Mouse (Mus musculus) spleen, adult 2 months (tissue): Measurements from ENCODE around the gene Thap2. TPM values are rescaled to one million over a fixed set of nuclear protein-coding genes. Genes with fewer than 3 reads are reported as not detected.
A peak's percentile ranks its signal among the peaks of the same experiment; 100 is the strongest.

Source experiments
- DNase-seq, 2 experiments: peaks; one replicate each; pipeline versions ENCODE4 v3.0.0 to v3.0.0-alpha.2; 2012 to 2021; ENCODE audit warnings: low spot score in 2 of 2, low read depth in 1 of 2
- H3K27ac ChIP-seq: fragments of 200-500 bp; 2 replicates; pipeline ENCODE4 v1.5.1; 2012; ENCODE audit warnings: low read length, inconsistent platforms; ENCODE audit not compliant: insufficient read depth
- H3K27me3 ChIP-seq: fragments of 200-500 bp; 2 replicates; pipeline ENCODE4 v1.6.1; 2012; ENCODE audit warnings: mild to moderate bottlenecking, moderate library complexity, low read length, inconsistent platforms; ENCODE audit not compliant: control insufficient read depth, insufficient read depth
- H3K36me3 ChIP-seq: fragments of 200-500 bp; 2 replicates; pipeline ENCODE4 v1.6.1; 2012; ENCODE audit warnings: mild to moderate bottlenecking, low read length, inconsistent platforms; ENCODE audit not compliant: control insufficient read depth, insufficient read depth
- H3K4me1 ChIP-seq: fragments of 200-500 bp; 2 replicates; pipeline ENCODE4 v1.6.1; 2011; ENCODE audit warnings: inconsistent platforms; ENCODE audit not compliant: control insufficient read depth, insufficient read depth, insufficient read length
- H3K4me3 ChIP-seq: fragments of 200-500 bp; 2 replicates; pipeline ENCODE4 v1.5.1; 2011; ENCODE audit warnings: mild to moderate bottlenecking, inconsistent platforms; ENCODE audit not compliant: insufficient read depth, insufficient read length; ENCODE audit errors: extremely low read depth
- CTCF ChIP-seq: fragments of 200-500 bp; IDR thresholded peaks from 2 replicates; pipeline ENCODE4 v1.5.1; 2011; ENCODE audit warnings: mild to moderate bottlenecking, inconsistent platforms; ENCODE audit not compliant: insufficient read depth, insufficient read length, insufficient replicate concordance; ENCODE audit errors: extremely low read depth
- POLR2A ChIP-seq: fragments of 200-500 bp; IDR thresholded peaks from 2 replicates; pipeline ENCODE4 v1.6.1; 2011; ENCODE audit warnings: low read depth, low read length, inconsistent platforms
- WGBS: fragments of 180-500 bp; shearing (Covaris S2); methylation state at CpG from one replicate; pipeline ENCODE4 v1.1.7; 2018; 5-methylcytosine and 5-hydroxymethylcytosine counted together
- polyA plus RNA-seq: library from polyadenylated mRNA; depleted of rRNA; stranded (reverse); fragments of >200 nt; gene quantifications from 2 replicates; pipeline ENCODE4 v1.2.3, GENCODE M21; 2012

Gene Thap2
- polyA plus RNA-seq, 1 experiment = 3.6 TPM

DNA sequence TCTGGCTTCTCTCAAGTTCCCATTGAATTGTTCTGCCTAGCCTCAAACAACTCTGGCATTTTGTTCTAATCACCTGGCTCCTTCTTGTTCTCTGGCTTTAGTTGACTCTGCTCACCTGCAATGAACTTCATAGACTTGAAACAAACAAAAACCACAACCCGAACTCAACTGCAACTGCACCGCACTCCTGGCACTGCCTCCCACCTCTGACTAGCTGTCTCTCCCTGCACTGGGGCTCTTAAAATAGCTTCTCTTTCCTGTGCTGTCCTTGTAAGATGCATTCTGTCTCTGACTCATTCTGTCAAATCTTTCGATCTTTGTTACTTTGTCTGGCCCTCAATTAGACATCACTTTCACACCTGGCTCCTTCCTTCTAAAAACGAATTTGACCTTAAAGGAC lies 21.1 kb downstream of the Thap2 start:
- WGBS = 56% methylated on average over 4 of the region's 4 CpGs
- Histone ChIP-seq H3K4me3 (no peak overlapping the region), H3K36me3 (no peaks in the 10 kb centered on the region; the same call in 1 of the 2 replicates), H3K27ac (peak overlapping the region; percentile 98), H3K4me1 (peaks cover 6% of the 10 kb centered on the region; the same call in 1 of the 2 replicates), H3K27me3 (no peaks in the 10 kb centered on the region)
- no peak for TF ChIP-seq CTCF
- TF ChIP-seq POLR2A = no peak
- no peak for DNase-seq

DNA sequence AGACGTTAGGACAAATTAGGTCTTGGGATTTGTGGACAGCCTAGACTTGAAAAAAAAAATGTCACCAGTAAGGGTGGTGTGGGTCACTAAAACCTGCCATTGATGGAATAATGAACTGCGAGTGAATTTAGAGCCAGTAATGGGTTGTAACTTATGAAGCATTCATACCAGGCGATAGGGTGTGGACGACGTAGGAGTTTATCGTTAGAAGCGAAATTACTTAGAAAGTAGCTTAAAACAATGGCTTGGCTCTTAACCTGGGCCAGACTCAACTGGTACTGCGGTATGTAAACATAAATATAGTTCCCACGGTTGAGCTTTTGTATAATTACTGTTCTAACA lies 21.6 kb downstream of the Thap2 start:
- Histone ChIP-seq H3K4me3 (peak overlapping the region; percentile 87), H3K27ac (peak overlapping the region; percentile 98), H3K27me3 (no peaks in the 10 kb centered on the region), H3K36me3 (peaks cover 1% of the 10 kb centered on the region; the same call in 1 of the 2 replicates), H3K4me1 (peaks cover 6% of the 10 kb centered on the region; the same call in 1 of the 2 replicates)
- 3% methylated on average over 9 of the region's 9 CpGs for WGBS
- no peak for DNase-seq
- TF ChIP-seq POLR2A = no peak
- no peak for TF ChIP-seq CTCF

DNA sequence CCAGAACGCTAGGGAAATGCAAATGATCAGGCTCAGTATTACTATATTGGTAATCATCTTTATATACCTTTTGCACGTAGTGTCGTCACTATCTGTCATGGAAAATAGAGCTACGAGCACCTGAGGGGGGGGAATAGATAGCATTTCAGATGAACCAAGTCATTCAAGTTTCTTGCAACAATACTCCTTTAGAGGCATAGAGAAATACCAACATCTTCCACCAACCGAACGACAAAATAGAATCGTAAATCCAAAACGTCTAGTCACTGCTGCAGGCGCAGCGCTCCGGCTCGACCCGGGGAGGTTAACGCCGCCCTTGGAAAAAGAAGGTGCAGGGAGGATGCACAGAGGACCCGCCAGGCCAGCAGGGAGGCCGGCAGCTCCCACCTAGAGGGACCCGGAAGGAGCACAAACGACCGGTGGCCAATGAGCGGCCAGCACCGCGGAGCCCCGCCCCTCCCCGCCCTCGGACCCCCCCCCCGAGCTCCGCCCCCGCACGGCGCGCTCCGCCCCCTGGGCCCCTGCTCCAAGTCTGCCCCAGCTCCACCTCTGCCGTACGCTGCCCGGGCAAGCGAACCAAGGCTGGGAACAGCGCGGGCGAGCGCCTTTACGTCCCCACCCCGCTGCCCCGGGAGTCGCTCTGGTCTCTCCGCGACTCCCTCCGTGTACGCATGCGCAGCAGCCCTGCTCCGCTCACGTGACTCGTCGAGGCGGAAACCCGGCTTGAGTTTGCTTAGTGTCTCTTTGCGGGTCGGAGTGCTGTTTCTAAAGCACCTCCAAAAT lies 22.2 kb downstream of the Thap2 start, which contains the start of gene Tmem19:
TSS of gene Tmem19 (minus strand) at position 662 of the 783 bp plus-strand sequence.
- H3K27ac ChIP-seq = peak within 1 kb of the TSS; percentile 98
- WGBS = under 1% methylated on average over 51 of the region's 58 CpGs
- H3K4me1 ChIP-seq = peaks cover 6% of the 10 kb centered on the region; the same call in 1 of the 2 replicates
- H3K4me3 ChIP-seq = peak within 1 kb of the TSS; percentile 87
- no peaks in the 10 kb centered on the region for H3K27me3 ChIP-seq
- peaks cover 3% of the 10 kb centered on the region for H3K36me3 ChIP-seq
- peak; percentile 91 for TF ChIP-seq POLR2A
- TF ChIP-seq CTCF = no peak
- DNase-seq = peak; percentile 91 to 92

DNA sequence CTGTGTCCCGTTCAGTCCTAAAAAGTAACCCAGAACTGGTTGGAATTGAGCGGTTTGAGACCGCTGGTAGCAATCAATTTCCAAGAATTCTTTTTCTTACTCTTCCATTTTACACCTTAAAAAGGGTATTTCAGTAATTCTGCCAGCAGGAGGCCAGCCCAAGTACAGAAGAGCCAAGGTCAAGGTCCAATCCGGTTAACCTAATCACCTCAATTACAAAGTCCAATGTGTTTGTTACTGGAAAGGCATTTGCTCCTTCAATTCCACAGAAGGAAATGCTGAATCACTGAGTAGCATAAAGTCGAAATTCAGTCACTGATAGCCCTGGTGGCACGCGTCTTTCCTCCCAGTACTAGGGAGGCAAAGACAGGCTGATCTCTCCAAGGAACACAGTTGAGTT lies 25.2 kb downstream of the Thap2 start:
- no peaks in the 10 kb centered on the region; the same call in 1 of the 2 replicates for H3K27me3 ChIP-seq
- H3K4me1 ChIP-seq = peaks cover 6% of the 10 kb centered on the region; the same call in 1 of the 2 replicates
- DNase-seq = no peak
- H3K4me3 ChIP-seq = no peak overlapping the region
- WGBS = 92% methylated on average over 7 of the region's 7 CpGs
- TF ChIP-seq CTCF (no peak), POLR2A (no peak)
- peaks cover 10% of the 10 kb centered on the region for H3K36me3 ChIP-seq
- H3K27ac ChIP-seq = no peak overlapping the region

DNA sequence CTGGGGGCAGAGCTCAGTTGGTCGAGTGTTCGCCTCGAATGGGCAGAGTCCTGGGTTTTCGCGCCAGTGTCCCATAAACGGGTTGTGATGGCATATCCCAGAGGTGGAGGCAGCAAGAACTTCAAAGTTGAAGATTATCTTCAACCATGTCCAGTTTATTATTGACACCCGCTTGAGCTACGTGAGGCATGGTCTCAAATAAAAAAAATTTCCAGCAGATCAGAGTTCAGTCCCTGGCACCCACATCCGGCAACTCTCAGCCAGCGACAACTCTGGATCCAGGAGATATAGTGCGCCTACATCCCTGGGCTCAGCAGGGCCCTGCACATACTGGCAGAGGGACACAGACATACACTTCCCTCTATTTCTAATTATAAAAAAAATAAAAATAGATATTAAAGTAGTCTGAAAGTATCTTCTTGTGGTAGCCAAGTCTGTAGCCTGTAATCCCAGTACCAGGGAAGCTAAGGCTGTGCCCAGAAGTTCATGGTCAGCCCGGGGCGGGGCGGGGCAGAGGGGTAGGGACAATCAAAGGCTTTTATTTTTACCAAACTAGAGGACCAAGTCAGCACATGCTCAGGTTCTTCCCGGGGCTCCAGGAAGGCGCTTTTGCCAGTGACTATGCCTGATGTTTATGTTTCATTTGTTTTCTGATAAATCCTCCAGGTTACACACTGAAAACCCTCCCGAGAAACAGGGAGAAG lies 25.9 kb downstream of the Thap2 start:
- Histone ChIP-seq H3K36me3 (peaks cover 10% of the 10 kb centered on the region), H3K27me3 (no peaks in the 10 kb centered on the region; the same call in 1 of the 2 replicates), H3K27ac (no peak overlapping the region), H3K4me3 (no peak overlapping the region), H3K4me1 (peaks cover 6% of the 10 kb centered on the region; the same call in 1 of the 2 replicates)
- WGBS = 96% methylated on average over 17 of the region's 17 CpGs
- no peak for TF ChIP-seq POLR2A
- no peak for TF ChIP-seq CTCF
- no peak for DNase-seq

- Histone ChIP-seq H3K27me3 (no peaks in the 10 kb centered on the region; the same call in 1 of the 2 replicates), H3K4me3 (no peak overlapping the region), H3K27ac (no peak overlapping the region), H3K36me3 (peaks cover 10% of the 10 kb centered on the region), H3K4me1 (peaks cover 1% of the 10 kb centered on the region; the same call in 1 of the 2 replicates)
- TF ChIP-seq POLR2A (no peak), CTCF (no peak)
- WGBS = 90% methylated on average over 6 of the region's 7 CpGs
- DNase-seq = no peak
Measured at GRCm38 (mm10) chr10:115356106-115356505, 28.1 kb downstream of the Thap2 start.
